Mouse (Mus musculus) midbrain, embryonic 10.5 days (tissue): ENCODE measurements around the gene Synpo2. TPM values are rescaled to one million over a fixed set of nuclear protein-coding genes. Genes with fewer than 3 reads are reported as not detected.

Source experiments
- DNase-seq: peaks from one replicate; pipeline ENCODE4 v3.0.0-alpha.2; 2017; ENCODE audit warnings: low spot score
- H3K27ac ChIP-seq: fragments of 300-500 bp; sonication (generic); replicated peaks from 2 replicates; pipeline ENCODE4 v1.5.1; 2016; ENCODE audit warnings: mild to moderate bottlenecking
- H3K27me3 ChIP-seq: fragments of 300-500 bp; sonication (generic); 2 replicates; pipeline ENCODE4 v1.6.1; 2016; ENCODE audit warnings: low read depth, mild to moderate bottlenecking; ENCODE audit not compliant: poor library complexity, severe bottlenecking
- H3K36me3 ChIP-seq: fragments of 300-500 bp; sonication (generic); 2 replicates; pipeline ENCODE4 v1.6.1; 2016; ENCODE audit warnings: mild to moderate bottlenecking, moderate library complexity
- H3K4me1 ChIP-seq: fragments of 300-500 bp; sonication (generic); 2 replicates; pipeline ENCODE4 v1.6.1; 2016
- H3K4me3 ChIP-seq: fragments of 300-500 bp; sonication (generic); 2 replicates; pipeline ENCODE4 v1.5.1; 2016; ENCODE audit warnings: mild to moderate bottlenecking, moderate library complexity
- H3K9me3 ChIP-seq: fragments of 300-500 bp; sonication (generic); replicated peaks from 2 replicates; pipeline ENCODE4 v1.6.1; 2016; ENCODE audit warnings: mild to moderate bottlenecking
- WGBS: fragments of 180-500 bp; shearing (Covaris S2); methylation state at CpG from one replicate; pipeline ENCODE4 v1.1.7; 2016; 5-methylcytosine and 5-hydroxymethylcytosine counted together
- polyA plus RNA-seq: library from polyadenylated mRNA; unstranded; fragments of >200 nt; fragmentation: Nextera tagmentation; extraction: Ambion mirVana; gene quantifications from 2 replicates; pipeline ENCODE4 v1.2.1, GENCODE M21; 2016

Synpo2 gene
- polyA plus RNA-seq, 1 experiment from 2014 or later, result 3.3 TPM

DNA sequence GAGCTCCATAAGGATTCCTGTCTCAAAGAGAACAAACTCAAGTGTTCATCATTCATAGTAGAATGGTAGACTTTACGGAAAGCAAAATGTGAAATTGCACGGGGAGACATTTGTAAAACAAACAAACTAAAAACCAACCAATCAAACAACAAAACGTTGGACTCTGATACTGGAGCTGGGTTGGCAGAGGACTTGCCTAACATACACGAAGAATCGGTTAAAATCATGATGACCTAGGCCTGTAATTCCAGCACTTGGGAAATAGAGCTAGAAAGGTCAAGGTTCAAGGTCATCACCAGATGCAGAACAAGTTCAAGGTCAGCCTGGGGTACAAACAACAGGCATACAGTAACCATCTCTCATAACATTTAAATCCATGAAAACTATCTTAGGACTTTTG lies 147.7 kb downstream of the Synpo2 start:
- H3K4me3 ChIP-seq, result no peak overlapping the region
- WGBS, result 92% methylated on average over 5 of the region's 5 CpGs
- peaks cover 5% of the 10 kb centered on the region; the same call in 1 of the 2 replicates for H3K4me1 ChIP-seq
- no peaks in the 10 kb centered on the region for H3K9me3 ChIP-seq
- H3K27ac ChIP-seq, result no peak overlapping the region
- H3K27me3 ChIP-seq, result no peaks in the 10 kb centered on the region
- H3K36me3 ChIP-seq, result no peaks in the 10 kb centered on the region
- DNase-seq, result no peak

DNA sequence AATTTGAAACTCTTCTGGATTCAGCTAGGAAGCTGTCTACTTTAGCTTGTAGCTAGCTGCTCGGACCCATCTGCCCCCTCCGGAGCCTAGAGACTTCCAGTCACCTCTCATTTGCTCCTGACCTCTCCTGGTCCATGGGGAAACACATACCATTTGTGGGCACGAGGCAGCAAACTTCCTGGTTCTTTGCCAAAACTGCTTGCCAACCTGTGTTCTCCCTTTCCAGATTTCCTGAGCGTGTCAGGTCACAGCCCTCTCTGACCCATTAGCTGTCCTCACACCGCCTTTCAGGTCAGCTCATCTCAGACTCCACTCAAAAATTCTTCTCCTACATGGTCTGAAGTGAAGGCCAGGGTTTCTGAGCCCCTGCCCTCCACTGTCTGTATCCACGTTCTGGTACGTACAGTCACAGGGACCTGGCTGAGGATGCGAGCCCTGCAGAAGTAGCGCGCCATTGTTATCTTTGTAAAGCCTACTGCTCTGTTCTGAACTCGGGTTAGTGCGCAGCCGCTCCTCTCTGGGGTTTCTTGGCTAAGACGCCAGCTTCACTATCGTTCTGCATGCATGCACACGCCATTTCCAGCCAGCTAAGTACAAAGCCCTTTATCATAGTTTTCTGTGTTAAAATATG lies 150.0 kb downstream of the Synpo2 start:
- no peak for DNase-seq
- H3K27ac ChIP-seq, result no peak overlapping the region
- no peaks in the 10 kb centered on the region for H3K9me3 ChIP-seq
- H3K27me3 ChIP-seq, result no peaks in the 10 kb centered on the region
- WGBS, result 91% methylated on average over 16 of the region's 16 CpGs
- H3K4me3 ChIP-seq, result no peak overlapping the region
- H3K4me1 ChIP-seq, result 0 out of 2 replicates have a peak, but pooled peaks cover under 1% of the 10 kb centered on the region
- H3K36me3 ChIP-seq, result no peaks in the 10 kb centered on the region

- 92% methylated on average over 3 of the region's 3 CpGs for WGBS
- DNase-seq, result no peak
- Histone ChIP-seq H3K4me3 (no peak overlapping the region), H3K36me3 (no peaks in the 10 kb centered on the region), H3K27me3 (no peaks in the 10 kb centered on the region), H3K4me1 (0 out of 2 replicates have a peak, but pooled peaks cover 2% of the 10 kb centered on the region), H3K9me3 (no peaks in the 10 kb centered on the region), H3K27ac (no peak overlapping the region)
Measured at GRCm38 (mm10) chr3:123081665-123082064, 154.3 kb downstream of the Synpo2 start.

DNA sequence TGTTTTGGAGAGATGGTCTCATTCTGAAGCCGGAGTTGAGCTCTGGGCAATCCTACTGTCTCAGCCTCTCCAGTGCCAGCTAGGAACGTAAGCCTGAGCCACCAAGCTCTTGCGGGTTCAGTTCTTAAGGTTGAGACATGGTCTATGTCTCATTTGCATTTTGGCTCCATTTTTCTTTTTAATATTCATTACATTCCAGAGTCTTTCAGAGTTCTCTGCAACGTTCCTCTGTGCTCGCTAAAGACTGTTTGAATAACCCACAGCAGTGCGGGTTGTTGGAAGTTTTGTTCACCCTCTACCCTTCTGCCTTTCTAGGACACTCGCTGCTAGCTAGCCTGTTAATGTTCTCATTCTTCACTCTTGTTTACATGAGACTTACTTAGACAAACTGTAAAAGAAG lies 155.0 kb downstream of the Synpo2 start:
- no peak overlapping the region for H3K4me3 ChIP-seq
- H3K9me3 ChIP-seq, result no peaks in the 10 kb centered on the region
- 0 out of 2 replicates have a peak, but pooled peaks cover 2% of the 10 kb centered on the region for H3K4me1 ChIP-seq
- H3K36me3 ChIP-seq, result no peaks in the 10 kb centered on the region
- no peaks in the 10 kb centered on the region for H3K27me3 ChIP-seq
- WGBS, result 77% methylated on average over 7 of the region's 7 CpGs
- DNase-seq, result no peak
- no peak overlapping the region for H3K27ac ChIP-seq

GRCm38 (mm10) chr3:123080017-123080725 lies 155.8 kb downstream of the Synpo2 start:
- Histone ChIP-seq H3K27me3 (no peaks in the 10 kb centered on the region), H3K4me1 (0 out of 2 replicates have a peak, but pooled peaks cover 2% of the 10 kb centered on the region), H3K4me3 (no peak overlapping the region), H3K9me3 (no peaks in the 10 kb centered on the region), H3K27ac (no peak overlapping the region), H3K36me3 (no peaks in the 10 kb centered on the region)
- DNase-seq, result no peak
- 85% methylated on average over 19 of the region's 19 CpGs for WGBS

DNA sequence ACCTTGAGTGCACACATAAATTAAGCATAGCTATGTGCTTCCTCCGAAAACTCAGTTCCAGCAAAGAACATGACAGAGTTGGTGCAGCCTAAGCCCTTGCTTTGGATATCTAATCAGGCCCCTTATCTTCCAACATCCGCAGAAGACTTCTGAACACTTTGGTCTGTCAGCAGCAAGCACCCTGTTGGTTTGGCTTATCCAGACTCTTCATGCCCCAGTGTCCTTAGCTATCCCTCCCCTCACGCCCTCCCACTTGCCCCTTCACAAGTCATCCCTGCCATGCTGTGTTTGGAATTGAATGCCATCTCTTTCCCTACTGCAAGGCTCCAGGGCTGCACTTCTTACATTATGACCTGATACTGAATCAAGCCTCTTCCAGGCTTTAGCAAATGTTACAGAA lies 160.2 kb downstream of the Synpo2 start:
- no peaks in the 10 kb centered on the region for H3K4me1 ChIP-seq
- no peak overlapping the region for H3K27ac ChIP-seq
- H3K9me3 ChIP-seq, result no peaks in the 10 kb centered on the region
- no peaks in the 10 kb centered on the region for H3K27me3 ChIP-seq
- H3K36me3 ChIP-seq, result no peaks in the 10 kb centered on the region
- no peak overlapping the region for H3K4me3 ChIP-seq
- DNase-seq, result no peak
- 88% methylated on average over 3 of the region's 3 CpGs for WGBS

DNA sequence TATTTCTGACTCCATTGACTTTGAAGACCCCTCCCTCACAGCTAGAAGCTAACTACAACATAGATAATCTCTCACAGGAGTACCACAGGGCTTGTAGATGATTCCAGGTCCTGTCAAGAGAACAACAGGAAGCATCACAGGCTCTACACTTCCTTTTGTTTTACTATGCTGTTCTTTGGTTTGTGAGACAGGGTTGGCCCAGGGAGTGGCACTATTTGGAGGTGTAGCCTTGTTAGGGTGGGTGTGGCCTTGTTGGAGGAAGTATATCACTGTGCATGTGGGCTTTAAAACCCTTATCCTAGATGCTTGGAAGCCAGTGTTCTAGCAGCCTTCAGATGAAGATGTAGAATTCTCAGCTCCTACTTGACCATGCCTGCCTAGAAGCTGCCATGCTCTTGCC lies 160.9 kb downstream of the Synpo2 start:
- Histone ChIP-seq H3K27me3 (no peaks in the 10 kb centered on the region), H3K9me3 (no peaks in the 10 kb centered on the region), H3K4me1 (no peaks in the 10 kb centered on the region), H3K27ac (no peak overlapping the region), H3K4me3 (no peak overlapping the region), H3K36me3 (no peaks in the 10 kb centered on the region)
- no peak for DNase-seq

- no peaks in the 10 kb centered on the region; the same call in 1 of the 2 replicates for H3K9me3 ChIP-seq
- H3K27me3 ChIP-seq, result no peaks in the 10 kb centered on the region
Measured at GRCm38 (mm10) chr3:123073351-123073750, 162.6 kb downstream of the Synpo2 start.

DNA sequence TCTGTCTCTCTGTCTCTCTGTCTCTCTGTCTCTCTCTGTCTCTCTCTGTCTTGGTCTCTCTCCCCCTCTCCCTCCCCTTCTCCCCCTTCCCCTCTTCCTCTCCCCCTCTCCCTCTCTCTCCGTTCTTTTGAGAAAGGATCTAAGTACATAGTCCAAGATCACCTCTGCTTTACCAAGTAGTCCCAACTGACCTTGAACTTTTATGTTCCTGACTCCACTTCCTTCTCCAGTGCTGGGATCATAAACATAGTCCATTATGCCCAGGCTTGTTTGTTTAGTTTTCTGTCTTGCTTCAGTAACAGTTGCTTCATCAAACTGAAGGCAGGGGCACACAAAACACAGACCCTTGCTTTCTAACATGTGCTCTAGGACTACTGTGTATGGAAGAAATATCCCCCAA lies 163.5 kb downstream of the Synpo2 start:
- no peak overlapping the region for H3K27ac ChIP-seq
- no peak for DNase-seq
- no peak overlapping the region for H3K4me3 ChIP-seq
- H3K36me3 ChIP-seq, result no peaks in the 10 kb centered on the region
- H3K4me1 ChIP-seq, result no peaks in the 10 kb centered on the region
- WGBS, result no CpG with 5 or more reads among the region's 1 CpGs
- H3K9me3 ChIP-seq, result no peaks in the 10 kb centered on the region; the same call in 1 of the 2 replicates
- H3K27me3 ChIP-seq, result no peaks in the 10 kb centered on the region

More at GRCm38 (mm10) chr3:123073351-123073750, 162.6 kb downstream of the Synpo2 start:
- Histone ChIP-seq H3K36me3 (no peaks in the 10 kb centered on the region), H3K4me1 (no peaks in the 10 kb centered on the region), H3K27ac (no peak overlapping the region), H3K4me3 (no peak overlapping the region)
- no peak for DNase-seq

DNA sequence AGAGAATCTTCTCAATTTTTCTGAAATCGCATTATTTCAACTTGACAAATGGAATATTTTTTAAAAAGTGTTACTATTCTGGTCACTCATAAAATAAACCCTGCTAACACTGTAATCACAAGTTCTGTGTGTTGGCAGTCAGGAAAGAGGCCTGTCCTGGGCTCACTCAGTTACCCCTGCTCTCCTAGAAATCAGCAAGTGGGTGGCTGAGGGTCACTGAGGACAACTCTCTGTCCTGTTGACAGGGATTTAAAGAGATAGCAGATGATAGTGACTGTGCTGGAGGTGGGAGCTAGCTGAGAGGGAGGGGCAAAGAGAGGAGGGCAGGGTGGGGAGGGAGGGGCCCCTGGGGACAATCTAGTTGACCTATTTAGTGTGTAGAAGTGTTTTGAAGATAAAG lies 165.0 kb downstream of the Synpo2 start:
- no peaks in the 10 kb centered on the region for H3K27me3 ChIP-seq
- WGBS, result 94% methylated on average over 1 of the region's 1 CpGs
- no peak overlapping the region for H3K27ac ChIP-seq
- H3K4me1 ChIP-seq, result no peaks in the 10 kb centered on the region
- no peaks in the 10 kb centered on the region; the same call in 1 of the 2 replicates for H3K9me3 ChIP-seq
- DNase-seq, result no peak
- no peak overlapping the region for H3K4me3 ChIP-seq
- no peaks in the 10 kb centered on the region for H3K36me3 ChIP-seq

DNA sequence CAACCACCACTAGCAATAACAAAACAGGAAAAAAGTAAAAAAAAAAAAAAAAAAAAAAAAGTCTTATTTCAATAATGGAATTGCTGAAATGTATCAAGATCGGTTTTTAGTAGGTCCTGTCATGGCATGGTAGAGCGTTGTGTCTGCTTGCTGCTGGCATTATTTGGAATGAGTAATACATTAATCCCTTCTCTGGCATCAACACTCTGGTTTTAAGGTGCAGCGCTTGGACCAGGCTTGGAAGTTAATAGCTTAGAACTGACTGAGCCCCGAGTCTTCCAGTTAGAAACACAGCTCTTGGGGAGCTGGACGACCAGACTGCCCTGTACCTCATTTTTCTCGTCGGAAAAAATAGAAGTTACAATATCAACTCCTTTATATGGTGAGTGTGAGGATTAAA lies 169.1 kb downstream of the Synpo2 start:
- H3K36me3 ChIP-seq, result no peaks in the 10 kb centered on the region
- WGBS, result 90% methylated on average over 7 of the region's 7 CpGs
- no peaks in the 10 kb centered on the region for H3K27me3 ChIP-seq
- no peaks in the 10 kb centered on the region; the same call in 1 of the 2 replicates for H3K9me3 ChIP-seq
- no peak for DNase-seq
- H3K27ac ChIP-seq, result no peak overlapping the region
- no peak overlapping the region for H3K4me3 ChIP-seq
- H3K4me1 ChIP-seq, result peaks cover 9% of the 10 kb centered on the region

GRCm38 (mm10) chr3:123065466-123065865 lies 170.5 kb downstream of the Synpo2 start:
- Histone ChIP-seq H3K27ac (no peak overlapping the region), H3K9me3 (no peaks in the 10 kb centered on the region; the same call in 1 of the 2 replicates)
- WGBS, result 92% methylated on average over 5 of the region's 5 CpGs

DNA sequence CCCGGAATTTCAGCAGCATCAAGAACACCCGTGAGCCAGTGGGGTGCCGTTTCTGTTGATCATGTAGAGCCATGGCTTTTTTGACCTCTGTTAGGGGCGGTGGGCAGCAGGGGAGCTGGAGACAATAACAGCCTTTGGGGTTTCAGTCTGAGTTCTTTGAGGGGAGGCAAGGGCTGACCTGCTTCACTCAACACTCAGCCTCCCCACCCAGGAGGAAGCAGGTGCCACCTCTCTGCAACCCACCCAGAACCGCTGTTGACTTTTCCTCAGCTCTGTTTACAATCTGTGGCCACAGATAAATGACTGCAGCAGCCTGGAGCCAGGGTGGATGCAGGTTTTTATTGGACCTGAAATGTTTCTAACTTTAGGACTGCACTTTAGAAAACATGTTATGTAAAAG lies 171.8 kb downstream of the Synpo2 start:
- no peak for DNase-seq
- WGBS, result 17% methylated on average over 5 of the region's 5 CpGs
- Histone ChIP-seq H3K4me1 (peaks cover 12% of the 10 kb centered on the region), H3K9me3 (no peaks in the 10 kb centered on the region; the same call in 1 of the 2 replicates), H3K27ac (no peak overlapping the region; the same call in 1 of the 2 replicates), H3K4me3 (no peak overlapping the region), H3K36me3 (no peaks in the 10 kb centered on the region), H3K27me3 (no peaks in the 10 kb centered on the region)

More at GRCm38 (mm10) chr3:123065466-123065865, 170.5 kb downstream of the Synpo2 start:
- H3K27me3 ChIP-seq, result no peaks in the 10 kb centered on the region
- H3K4me1 ChIP-seq, result peaks cover 12% of the 10 kb centered on the region
- DNase-seq, result no peak
- no peaks in the 10 kb centered on the region for H3K36me3 ChIP-seq
- H3K4me3 ChIP-seq, result no peak overlapping the region
